Mouse (Mus musculus) thymus, postnatal 36 days (tissue): Measurements from ENCODE around the gene Dip2b.

Experiments
- DNase-seq, 2 experiments: peaks; one replicate each; pipeline ENCODE4 v3.0.0; 2022; ENCODE audit warnings: mixed read lengths in 2 of 2

Dip2b gene

GRCm38 (mm10) chr15:100268916-100269315 lies 230.5 kb downstream of the Dip2b start:
- no peak for DNase-seq
